Mouse (Mus musculus): ENCODE data around the gene Pmfbp1. TPM values are rescaled to one million over a fixed set of nuclear protein-coding genes. Genes with fewer than 3 reads are reported as not detected.

Pmfbp1 gene
- polyA plus RNA-seq, 1 experiment from 2014 or later = 0.09 TPM

DNA sequence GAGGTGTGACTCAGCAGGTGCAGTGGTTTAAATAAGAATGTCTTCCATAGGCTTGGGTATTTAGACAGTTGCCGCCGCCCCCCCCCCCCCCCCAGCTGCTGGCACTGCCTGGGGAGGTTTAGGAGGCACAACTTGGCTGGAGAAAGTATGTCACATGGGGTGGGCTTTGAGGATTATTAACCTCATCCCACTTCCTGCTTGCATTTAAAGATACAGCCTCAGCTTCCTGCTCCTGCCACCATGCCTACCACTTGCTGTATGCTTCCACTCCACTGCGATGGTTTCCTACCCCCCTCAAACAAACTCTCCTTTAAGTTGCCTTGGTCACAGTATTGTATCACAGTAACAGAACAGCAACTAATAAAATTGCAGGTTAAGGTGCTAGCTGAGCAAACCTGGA, 50.2 kb downstream of the Pmfbp1 start:
- 48% methylated on average over 3 of the region's 3 CpGs for WGBS
- Histone ChIP-seq H3K36me3 (ENCODE audit: control insufficient read depth, insufficient read depth, low read length) (peaks cover 29% of the 10 kb centered on the region), H3K4me3 (ENCODE audit: control insufficient read depth in 1 of 2, insufficient read depth in 1 of 2, low read depth in 1 of 2, low read length in 2 of 2) (no peak overlapping the region), H3K27me3 (ENCODE audit: control insufficient read depth, insufficient read depth, low read length) (no peaks in the 10 kb centered on the region), H3K27ac (replicated peaks in 1 of 2; ENCODE audit: control insufficient read depth in 1 of 2, insufficient read depth in 1 of 2, low read depth in 2 of 2, low read length in 2 of 2) (no peak overlapping the region), H3K4me2 (ENCODE audit: low read length) (no peak overlapping the region), H3K9me3 (ENCODE audit: control insufficient read depth, low read length) (no peaks in the 10 kb centered on the region), H3K4me1 (ENCODE audit: control insufficient read depth in 2 of 2, insufficient read depth in 2 of 2, low read length in 2 of 2) (no peaks in the 10 kb centered on the region), H3K9ac (ENCODE audit: low read length) (no peak overlapping the region)
- no peak for ATAC-seq (ENCODE audit: insufficient number of reproducible peaks, insufficient read depth, low FRiP score, low read depth)

DNA sequence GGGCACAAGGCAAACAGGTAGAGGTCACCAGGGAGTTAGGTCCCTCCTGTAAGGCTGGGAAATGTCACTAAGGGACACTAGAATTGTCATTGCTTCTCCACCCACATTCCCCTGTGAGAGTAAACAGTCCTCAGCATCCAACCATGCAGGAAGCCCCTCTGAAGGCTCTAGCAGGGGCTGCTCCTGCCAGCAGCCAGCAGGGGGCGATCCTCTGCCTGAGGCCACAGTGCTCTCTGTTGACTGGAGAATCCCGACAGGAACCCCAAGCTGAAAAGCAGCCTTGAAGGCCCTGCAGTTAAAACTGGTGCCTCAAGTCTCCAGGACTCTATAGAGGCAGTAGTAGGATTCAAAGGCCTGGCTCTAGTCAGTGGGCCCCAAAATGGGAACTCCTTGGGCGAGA, 57.8 kb downstream of the Pmfbp1 start:
- Histone ChIP-seq H3K4me3 (ENCODE audit: control insufficient read depth in 1 of 2, insufficient read depth in 1 of 2, low read depth in 1 of 2, low read length in 2 of 2) (no peak overlapping the region), H3K4me2 (ENCODE audit: low read length) (no peak overlapping the region), H3K9ac (ENCODE audit: low read length) (no peak overlapping the region), H3K27ac (replicated peaks in 1 of 2; ENCODE audit: control insufficient read depth in 1 of 2, insufficient read depth in 1 of 2, low read depth in 2 of 2, low read length in 2 of 2) (no peak overlapping the region), H3K4me1 (ENCODE audit: control insufficient read depth in 2 of 2, insufficient read depth in 2 of 2, low read length in 2 of 2) (no peaks in the 10 kb centered on the region), H3K36me3 (ENCODE audit: control insufficient read depth, insufficient read depth, low read length) (peaks cover 100% of the 10 kb centered on the region), H3K9me3 (ENCODE audit: control insufficient read depth, low read length) (no peaks in the 10 kb centered on the region), H3K27me3 (ENCODE audit: control insufficient read depth, insufficient read depth, low read length) (no peaks in the 10 kb centered on the region)
- 37% methylated on average over 3 of the region's 3 CpGs for WGBS
- ATAC-seq (ENCODE audit: insufficient number of reproducible peaks, insufficient read depth, low FRiP score, low read depth) = no peak

DNA sequence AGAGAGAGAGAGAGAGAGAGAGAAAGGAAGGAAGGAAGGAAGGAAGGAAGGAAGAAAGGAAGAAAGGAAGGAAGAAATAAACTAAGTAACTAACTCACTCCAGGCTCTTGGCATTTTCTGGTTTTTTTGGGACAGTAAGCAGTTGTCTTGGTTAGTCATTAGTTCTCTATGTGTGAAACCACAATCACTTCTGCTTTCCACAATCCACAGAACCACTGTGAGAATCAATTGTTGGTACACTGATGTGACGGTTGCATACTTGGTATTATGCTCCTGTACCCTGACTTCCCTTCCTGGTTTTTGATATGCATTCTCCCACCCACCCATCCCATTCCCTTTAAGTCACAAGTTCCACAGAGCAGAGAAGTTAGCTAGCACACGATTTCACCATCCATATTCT, 70.1 kb downstream of the Pmfbp1 start:
- no peak for ATAC-seq (ENCODE audit: insufficient number of reproducible peaks, insufficient read depth, low FRiP score, low read depth)
- no peak overlapping the region for H3K4me3 ChIP-seq (ENCODE audit: control insufficient read depth in 1 of 2, insufficient read depth in 1 of 2, low read depth in 1 of 2, low read length in 2 of 2)
- H3K27ac ChIP-seq (replicated peaks in 1 of 2; ENCODE audit: control insufficient read depth in 1 of 2, insufficient read depth in 1 of 2, low read depth in 2 of 2, low read length in 2 of 2) = no peak overlapping the region
- no peak overlapping the region for H3K9ac ChIP-seq (ENCODE audit: low read length)
- peaks cover 41% of the 10 kb centered on the region for H3K36me3 ChIP-seq (ENCODE audit: control insufficient read depth, insufficient read depth, low read length)
- H3K9me3 ChIP-seq (ENCODE audit: control insufficient read depth, low read length) = no peaks in the 10 kb centered on the region
- 72% methylated on average over 2 of the region's 2 CpGs for WGBS
- no peaks in the 10 kb centered on the region for H3K27me3 ChIP-seq (ENCODE audit: control insufficient read depth, insufficient read depth, low read length)
- H3K4me2 ChIP-seq (ENCODE audit: low read length) = no peak overlapping the region
- H3K4me1 ChIP-seq (ENCODE audit: control insufficient read depth in 2 of 2, insufficient read depth in 2 of 2, low read length in 2 of 2) = peaks cover 3 to 15% of the 10 kb centered on the region in 2 experiments

DNA sequence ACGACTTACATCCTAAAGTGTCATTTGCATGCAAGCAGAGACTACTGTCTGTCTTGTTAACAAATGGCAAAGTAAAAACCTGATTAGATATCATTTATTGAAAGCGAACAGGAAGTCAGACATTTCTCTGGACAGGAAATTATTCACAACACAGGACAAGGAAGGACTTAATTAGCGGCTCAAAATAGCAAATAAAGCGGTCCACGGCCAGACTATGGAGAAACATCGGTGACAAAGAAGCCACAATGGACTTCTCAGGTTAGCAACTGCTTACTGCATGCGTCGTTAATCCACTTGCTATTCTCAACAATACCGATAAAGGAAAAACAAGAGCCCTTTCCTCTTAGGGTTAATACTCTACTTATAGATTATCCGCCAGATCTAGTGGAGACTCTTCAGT, 70.9 kb downstream of the Pmfbp1 start:
- H3K4me2 ChIP-seq (ENCODE audit: low read length) = peak overlapping the region; percentile 81
- no peak for ATAC-seq (ENCODE audit: insufficient number of reproducible peaks, insufficient read depth, low FRiP score, low read depth)
- H3K27me3 ChIP-seq (ENCODE audit: control insufficient read depth, insufficient read depth, low read length) = no peaks in the 10 kb centered on the region
- H3K9ac ChIP-seq (ENCODE audit: low read length) = peak overlapping the region; percentile 96
- 3% methylated on average over 10 of the region's 10 CpGs for WGBS
- peaks cover 3 to 15% of the 10 kb centered on the region in 2 experiments for H3K4me1 ChIP-seq (ENCODE audit: control insufficient read depth in 2 of 2, insufficient read depth in 2 of 2, low read length in 2 of 2)
- peaks cover 41% of the 10 kb centered on the region for H3K36me3 ChIP-seq (ENCODE audit: control insufficient read depth, insufficient read depth, low read length)
- no peaks in the 10 kb centered on the region for H3K9me3 ChIP-seq (ENCODE audit: control insufficient read depth, low read length)
- peak overlapping the region; percentile 94 to 95; a peak in 3 of 4 replicates for H3K27ac ChIP-seq (replicated peaks in 1 of 2; ENCODE audit: control insufficient read depth in 1 of 2, insufficient read depth in 1 of 2, low read depth in 2 of 2, low read length in 2 of 2)
- peak overlapping the region; percentile 86 to 94 for H3K4me3 ChIP-seq (ENCODE audit: control insufficient read depth in 1 of 2, insufficient read depth in 1 of 2, low read depth in 1 of 2, low read length in 2 of 2)

DNA sequence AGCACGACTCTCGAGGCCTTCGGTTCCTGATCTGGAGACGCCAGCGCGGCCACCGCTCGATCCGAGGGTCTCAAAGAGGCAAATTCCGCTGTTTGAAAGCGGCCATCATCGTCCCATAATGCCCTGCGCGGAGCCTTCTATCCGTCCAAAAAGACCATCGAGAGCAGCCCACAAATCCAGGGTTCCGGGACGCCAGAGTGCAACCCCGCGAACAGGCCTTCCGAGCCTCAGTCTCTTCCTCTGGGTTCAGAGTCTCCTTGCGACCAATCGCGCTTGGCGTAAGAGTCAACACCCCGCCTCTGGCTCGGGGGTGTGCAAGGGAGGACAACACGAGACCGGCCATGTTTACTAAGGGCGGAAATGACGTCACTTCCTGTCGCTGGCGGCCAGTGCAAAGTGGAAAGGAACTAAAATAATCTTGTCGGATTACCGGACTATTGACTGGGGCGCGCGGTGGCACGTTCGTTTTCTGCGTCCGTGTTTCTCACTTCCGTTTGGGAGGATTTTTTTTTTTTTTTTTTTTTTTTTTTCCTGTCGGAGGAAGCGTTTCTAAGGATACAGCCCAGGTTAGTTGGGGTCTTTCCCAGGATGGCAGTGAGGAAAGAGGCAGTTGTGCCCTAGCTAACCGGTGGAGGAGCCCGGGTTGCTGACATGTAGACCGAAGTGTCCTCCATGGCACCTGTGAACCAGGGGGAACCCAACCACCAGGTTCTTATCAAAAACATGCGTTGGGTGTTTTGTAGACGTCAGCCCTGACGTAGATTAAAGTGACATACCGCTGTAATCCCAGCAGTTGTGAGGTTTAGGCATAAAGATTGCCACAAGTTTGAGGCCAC, 71.9 kb downstream of the Pmfbp1 start, which contains the start of the genes Dhx38 and Txnl4b:
TSS of gene Dhx38 (minus strand) at position 364 of the 836 bp plus-strand sequence.
TSS of gene Txnl4b (plus strand) at position 395 of the 836 bp plus-strand sequence.
- Histone ChIP-seq H3K27me3 (ENCODE audit: control insufficient read depth, insufficient read depth, low read length) (no peaks in the 10 kb centered on the region), H3K9me3 (ENCODE audit: control insufficient read depth, low read length) (no peaks in the 10 kb centered on the region), H3K36me3 (ENCODE audit: control insufficient read depth, insufficient read depth, low read length) (peaks cover 41% of the 10 kb centered on the region), H3K27ac (replicated peaks in 1 of 2; ENCODE audit: control insufficient read depth in 1 of 2, insufficient read depth in 1 of 2, low read depth in 2 of 2, low read length in 2 of 2) (peak within 1 kb of the TSS; percentile 94 to 95), H3K4me3 (ENCODE audit: control insufficient read depth in 1 of 2, insufficient read depth in 1 of 2, low read depth in 1 of 2, low read length in 2 of 2) (peak within 1 kb of the TSS; percentile 86 to 94), H3K4me1 (ENCODE audit: control insufficient read depth in 2 of 2, insufficient read depth in 2 of 2, low read length in 2 of 2) (peaks cover 3 to 15% of the 10 kb centered on the region in 2 experiments), H3K9ac (ENCODE audit: low read length) (peak within 1 kb of the TSS; percentile 96), H3K4me2 (ENCODE audit: low read length) (peak within 1 kb of the TSS; percentile 81)
- ATAC-seq (ENCODE audit: insufficient number of reproducible peaks, insufficient read depth, low FRiP score, low read depth) = peak; percentile 100
- under 1% methylated on average over 52 of the region's 52 CpGs for WGBS

DNA sequence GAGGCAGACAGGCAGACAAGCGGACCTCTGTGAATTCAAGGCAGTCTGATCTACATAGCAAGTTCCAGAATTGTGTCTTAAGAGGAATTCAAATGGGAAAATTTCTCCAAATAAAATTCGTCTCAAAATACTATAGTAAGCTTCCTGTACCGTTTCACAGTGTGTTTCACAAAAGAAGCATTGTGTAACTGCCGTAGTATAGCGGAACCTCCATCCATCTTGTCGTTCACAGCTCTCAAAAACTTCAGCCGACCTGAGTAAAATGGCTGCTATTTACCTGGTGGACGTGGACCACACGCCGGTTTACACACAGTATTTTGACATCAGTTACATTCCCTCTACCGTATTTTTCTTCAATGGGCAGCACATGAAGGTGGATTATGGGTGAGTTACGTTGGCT, 77.3 kb downstream of the Pmfbp1 start:
- Histone ChIP-seq H3K4me3 (ENCODE audit: control insufficient read depth in 1 of 2, insufficient read depth in 1 of 2, low read depth in 1 of 2, low read length in 2 of 2) (no peak overlapping the region), H3K27ac (replicated peaks in 1 of 2; ENCODE audit: control insufficient read depth in 1 of 2, insufficient read depth in 1 of 2, low read depth in 2 of 2, low read length in 2 of 2) (no peak overlapping the region), H3K4me1 (ENCODE audit: control insufficient read depth in 2 of 2, insufficient read depth in 2 of 2, low read length in 2 of 2) (peaks cover 3% of the 10 kb centered on the region in 2 experiments; a peak in 3 of 4 replicates), H3K36me3 (ENCODE audit: control insufficient read depth, insufficient read depth, low read length) (peaks cover 42% of the 10 kb centered on the region), H3K9ac (ENCODE audit: low read length) (no peak overlapping the region), H3K4me2 (ENCODE audit: low read length) (no peak overlapping the region), H3K9me3 (ENCODE audit: control insufficient read depth, low read length) (no peaks in the 10 kb centered on the region), H3K27me3 (ENCODE audit: control insufficient read depth, insufficient read depth, low read length) (no peaks in the 10 kb centered on the region)
- 86% methylated on average over 12 of the region's 12 CpGs for WGBS
- no peak for ATAC-seq (ENCODE audit: insufficient number of reproducible peaks, insufficient read depth, low FRiP score, low read depth)

DNA sequence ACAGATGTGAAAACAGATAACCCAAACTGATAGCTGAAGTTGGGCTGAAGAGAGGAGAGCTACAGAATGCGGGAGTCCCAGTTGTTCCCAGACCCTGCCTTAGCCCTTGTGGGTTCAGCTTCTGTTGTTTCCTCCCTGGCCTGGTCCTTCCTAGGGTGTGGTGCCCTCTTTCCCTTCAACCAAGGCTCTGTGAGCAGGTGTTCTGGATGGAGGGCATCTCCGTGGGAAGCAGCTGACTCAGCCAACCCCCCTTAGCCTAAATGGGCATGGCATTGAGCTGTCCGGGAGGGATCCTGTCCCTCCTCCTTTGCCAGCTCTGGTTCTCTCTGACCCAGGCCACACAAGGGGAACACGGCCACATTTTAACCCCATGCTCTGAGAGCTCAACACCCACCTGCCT, 82.5 kb downstream of the Pmfbp1 start:
- no peak for ATAC-seq (ENCODE audit: insufficient number of reproducible peaks, insufficient read depth, low FRiP score, low read depth)
- Histone ChIP-seq H3K4me3 (ENCODE audit: control insufficient read depth in 1 of 2, insufficient read depth in 1 of 2, low read depth in 1 of 2, low read length in 2 of 2) (no peak overlapping the region), H3K4me2 (ENCODE audit: low read length) (no peak overlapping the region), H3K9ac (ENCODE audit: low read length) (no peak overlapping the region), H3K27ac (replicated peaks in 1 of 2; ENCODE audit: control insufficient read depth in 1 of 2, insufficient read depth in 1 of 2, low read depth in 2 of 2, low read length in 2 of 2) (no peak overlapping the region), H3K4me1 (ENCODE audit: control insufficient read depth in 2 of 2, insufficient read depth in 2 of 2, low read length in 2 of 2) (no peaks in the 10 kb centered on the region; a peak in 1 of 4 replicates), H3K36me3 (ENCODE audit: control insufficient read depth, insufficient read depth, low read length) (peaks cover 16% of the 10 kb centered on the region), H3K27me3 (ENCODE audit: control insufficient read depth, insufficient read depth, low read length) (no peaks in the 10 kb centered on the region), H3K9me3 (ENCODE audit: control insufficient read depth, low read length) (no peaks in the 10 kb centered on the region)
- 77% methylated on average over 4 of the region's 4 CpGs for WGBS

Measured in heart, embryonic 14.5 days (tissue).